Mouse (Mus musculus) ES-E14 (cell line): ENCODE results near the gene Pcsk7. TPM values are rescaled to one million over a fixed set of nuclear protein-coding genes. Genes with fewer than 3 reads are reported as not detected.

Source experiments
- DNase-seq: peaks from one replicate; pipeline ENCODE4 v3.0.0-alpha.2; 2013; ENCODE audit warnings: low read depth, low spot score
- H3K27ac ChIP-seq: 2 replicates; pipeline ENCODE4 v1.5.1; 2012; ENCODE audit warnings: low read depth, mild to moderate bottlenecking, low read length, moderate library complexity, mixed read lengths; ENCODE audit not compliant: poor library complexity, insufficient read depth, severe bottlenecking
- H3K36me3 ChIP-seq: 2 replicates; pipeline ENCODE4 v1.6.1; 2012; ENCODE audit warnings: mild to moderate bottlenecking, low read length, moderate library complexity, mixed read lengths; ENCODE audit not compliant: control insufficient read depth, poor library complexity, insufficient read depth, severe bottlenecking
- H3K4me1 ChIP-seq, 2 experiments: fragments of 150-350 bp in 1 of 2; sonication (generic) in 1 of 2; 2 replicates each; pipeline ENCODE4 v1.6.1; 2012; ENCODE audit warnings: low read length in 2 of 2, mild to moderate bottlenecking in 1 of 2, mixed read lengths in 1 of 2; ENCODE audit not compliant: control insufficient read depth in 2 of 2, insufficient read depth in 2 of 2, poor library complexity in 1 of 2
- H3K4me3 ChIP-seq, 2 experiments: fragments of 150-350 bp in 1 of 2; sonication (generic) in 1 of 2; 2 replicates each; pipeline ENCODE4 v1.5.1; 2012; ENCODE audit warnings: low read length in 2 of 2, low read depth in 1 of 2, mild to moderate bottlenecking in 1 of 2, mixed read lengths in 1 of 2; ENCODE audit not compliant: insufficient read depth in 1 of 2, poor library complexity in 1 of 2, severe bottlenecking in 1 of 2
- H3K9ac ChIP-seq: 2 replicates; pipeline ENCODE4 v1.6.1; 2012; ENCODE audit warnings: low read depth, mild to moderate bottlenecking, low read length, mixed read lengths; ENCODE audit not compliant: poor library complexity, insufficient read depth, severe bottlenecking
- H3K9me3 ChIP-seq: fragments of 150-350 bp; sonication (generic); 2 replicates; pipeline ENCODE4 v1.6.1; 2012; ENCODE audit warnings: low read depth, mild to moderate bottlenecking, low read length; ENCODE audit not compliant: control insufficient read depth, insufficient read depth
- CHD2 ChIP-seq: IDR thresholded peaks from 2 replicates; pipeline ENCODE4 v1.6.1; 2014; ENCODE audit warnings: mild to moderate bottlenecking, low read depth, low read length, inconsistent platforms
- HCFC1 ChIP-seq: IDR thresholded peaks from 2 replicates; pipeline ENCODE4 v1.6.1; 2012; ENCODE audit warnings: low read length, inconsistent platforms, borderline replicate concordance; ENCODE audit not compliant: insufficient read depth
- MAFK ChIP-seq: IDR thresholded peaks from 2 replicates; pipeline ENCODE4 v1.6.1; 2014; ENCODE audit warnings: mild to moderate bottlenecking, low read depth, low read length, inconsistent platforms; ENCODE audit not compliant: insufficient read depth
- ZC3H11A ChIP-seq: IDR thresholded peaks from 2 replicates; pipeline ENCODE4 v1.6.1; 2012; ENCODE audit warnings: low read depth, mild to moderate bottlenecking, inconsistent platforms, low read length, borderline replicate concordance
- ZNF384 ChIP-seq: IDR thresholded peaks from 2 replicates; pipeline ENCODE4 v1.6.1; 2012; ENCODE audit warnings: low read depth, low read length, inconsistent platforms
- in situ Hi-C, 2 experiments: fragments of 600-800 bp; cut with MboI; formaldehyde crosslinking; loops; one replicate each; pipeline ENCODE4 v1.15.1; 2025; ENCODE audit warnings: low sequenced_read_pairs in 2 of 2, inconsistent platforms in 1 of 2; ENCODE audit not compliant: unreplicated experiment in 2 of 2
- total RNA-seq: library from RNA; depleted of rRNA; stranded (reverse); fragments of 300-350 nt; gene quantifications from 2 replicates; pipeline ENCODE4 v1.2.3, GENCODE M21; 2012; rRNA removed

Gene Pcsk7
- total RNA-seq, 1 experiment: 21.3 TPM

GRCm38 (mm10) chr9:45959661-45960060 lies 53.4 kb downstream of the Pcsk7 start:
- Histone ChIP-seq H3K4me1 (no peaks in the 10 kb centered on the region), H3K36me3 (peaks cover 3% of the 10 kb centered on the region), H3K4me3 (no peak overlapping the region), H3K9me3 (no peaks in the 10 kb centered on the region), H3K9ac (no peak overlapping the region), H3K27ac (no peak overlapping the region)
- no peak for TF ChIP-seq CHD2
- no peak for TF ChIP-seq ZC3H11A
- TF ChIP-seq ZNF384: no peak
- no peak for TF ChIP-seq MAFK
- TF ChIP-seq HCFC1: no peak
- no peak for DNase-seq
- in situ Hi-C loops: no loop called here

- Histone ChIP-seq H3K4me3 (no peak overlapping the region), H3K36me3 (peaks cover 8% of the 10 kb centered on the region), H3K27ac (no peak overlapping the region), H3K9ac (no peak overlapping the region), H3K9me3 (no peaks in the 10 kb centered on the region), H3K4me1 (no peaks in the 10 kb centered on the region)
- no peak for DNase-seq
- TF ChIP-seq ZC3H11A (no peak), ZNF384 (no peak), CHD2 (no peak), MAFK (no peak), HCFC1 (no peak)
- in situ Hi-C loops: no loop called here
Measured at GRCm38 (mm10) chr9:45961855-45962254, 55.6 kb downstream of the Pcsk7 start.

GRCm38 (mm10) chr9:45963577-45963976 lies 57.3 kb downstream of the Pcsk7 start:
- Histone ChIP-seq H3K27ac (no peak overlapping the region), H3K4me1 (no peaks in the 10 kb centered on the region), H3K9ac (no peak overlapping the region), H3K36me3 (peaks cover 13% of the 10 kb centered on the region), H3K4me3 (no peak overlapping the region), H3K9me3 (no peaks in the 10 kb centered on the region)
- in situ Hi-C loops: no loop called here
- TF ChIP-seq CHD2 (no peak), MAFK (no peak), ZNF384 (no peak), ZC3H11A (no peak), HCFC1 (no peak)
- no peak for DNase-seq

- TF ChIP-seq CHD2 (no peak), ZC3H11A (no peak), HCFC1 (no peak), ZNF384 (no peak), MAFK (no peak)
- no peaks in the 10 kb centered on the region for H3K9me3 ChIP-seq
- no peak overlapping the region for H3K27ac ChIP-seq
- in situ Hi-C loops: no loop called here
- H3K36me3 ChIP-seq: peaks cover 13% of the 10 kb centered on the region
- no peak overlapping the region for H3K9ac ChIP-seq
- H3K4me3 ChIP-seq: no peak overlapping the region
- no peak for DNase-seq
- H3K4me1 ChIP-seq: peaks cover 0 to 6% of the 10 kb centered on the region in 2 experiments; a peak in 1 of 4 replicates
Measured at GRCm38 (mm10) chr9:45976884-45977283, 70.6 kb downstream of the Pcsk7 start.

Other genes with a start within 250 kb of the Pcsk7 start
- 19.1 and 20.0 TPM in 2 replicates for gene Cep164, start 77.8 kb upstream of the Pcsk7 start, total RNA-seq
- gene Bace1, start 67.9 kb upstream of the Pcsk7 start, total RNA-seq: 13.7 and 18.3 TPM in 2 replicates
- 13.5 and 16.3 TPM in 2 replicates for gene Rnf214, start 414 bp downstream of the Pcsk7 start, total RNA-seq
- 255 and 575 TPM in 2 replicates for gene Tagln, start 29.6 kb downstream of the Pcsk7 start, total RNA-seq
- gene Sidt2, start 48.8 kb downstream of the Pcsk7 start, total RNA-seq: 44.7 and 50.3 TPM in 2 replicates
- gene Pafah1b2, start 106.2 kb downstream of the Pcsk7 start, total RNA-seq: 51.1 and 64.9 TPM in 2 replicates
- 18.9 and 25.3 TPM in 2 replicates for gene Sik3, start 106.3 kb downstream of the Pcsk7 start, total RNA-seq